16 mouse cellular contexts compared by ENCODE assay signal in genomic region chr11:76427781-76428180, GRCm38 (mm10). TPM values are rescaled to one million over a fixed set of nuclear protein-coding genes. Genes with fewer than 3 reads are reported as not detected.
DNase-seq lines count a peak whose midpoint lies in the region; ATAC-seq and TF ChIP-seq lines count a peak whose summit lies in the region.
"Had no signal": no experiment of that assay in that cellular context is flagged by ENCODE, and none has a peak within 500 bp of the region (broad histone marks: within the 10 kb centered on the region; RNA-seq: fewer than 3 reads in every experiment).

No protein-coding gene starts in this region.

- peak in 1 of 2 experiments; percentile 59 for DNase-seq in heart, adult 2 months
- no peak for DNase-seq in heart, postnatal 25 days (ENCODE audit: low spot score)
- DNase-seq in midbrain, embryonic 10.5 days (ENCODE audit: low spot score), result no peak
- no peak for DNase-seq in heart, embryonic 10.5 days (ENCODE audit: low spot score)
- peak; percentile 34 for DNase-seq in heart, postnatal 4 days
- no peak for DNase-seq in layer of hippocampus, adult 9-10 months (ENCODE audit: low spot score)
- no peak for DNase-seq in spleen, adult 12 weeks (ENCODE audit: low spot score)
- DNase-seq: adrenal gland, postnatal 36 days; cerebellum, adult 9-11 months; kidney, adult 9 months; right cerebral cortex, postnatal 14 days; thymus, postnatal 14 days had no signal

- H3K9me3 ChIP-seq in midbrain, embryonic 13.5 days, result no peaks in the 10 kb centered on the region
- H3K9me3 ChIP-seq in midbrain, embryonic 10.5 days (replicated peaks), result no peaks in the 10 kb centered on the region
- H3K9me3 ChIP-seq in heart, embryonic 10.5 days, result no peaks in the 10 kb centered on the region
- H3K9me3 ChIP-seq: limb, embryonic 12.5 days had no signal

- 21% methylated on average over 3 of the region's 3 CpGs for WGBS in heart, adult 2 months
- WGBS in midbrain, embryonic 13.5 days, result 82% methylated on average over 3 of the region's 3 CpGs
- 88% methylated on average over 3 of the region's 3 CpGs for whole genome bisulfite sequencing in midbrain, embryonic 10.5 days
- 31% methylated on average over 3 of the region's 3 CpGs for WGBS in heart, embryonic 10.5 days

- no peak for ATAC-seq in midbrain, embryonic 13.5 days
- ATAC-seq: lung, postnatal 0 days had no signal

- H3K4me2 ChIP-seq in midbrain, embryonic 13.5 days (replicated peaks), result no peak overlapping the region
- H3K4me2 ChIP-seq: limb, embryonic 12.5 days had no signal

- no peak overlapping the region for H3K9ac ChIP-seq in heart, adult 2 months (ENCODE audit: low read depth, low read length)
- peak overlapping the region; percentile 15; the same call in 1 of the 2 replicates for H3K9ac ChIP-seq in midbrain, embryonic 13.5 days (replicated peaks)
- H3K9ac ChIP-seq: limb, embryonic 12.5 days; liver, embryonic 14.5 days had no signal

- peak overlapping the region; percentile 46 for H3K27ac ChIP-seq in heart, adult 2 months
- no peak overlapping the region for H3K27ac ChIP-seq in midbrain, embryonic 13.5 days
- H3K27ac ChIP-seq in midbrain, embryonic 10.5 days (replicated peaks), result no peak overlapping the region
- peak overlapping the region; percentile 84 for H3K27ac ChIP-seq in heart, embryonic 10.5 days
- H3K27ac ChIP-seq: liver, embryonic 14.5 days had no signal

- intact Hi-C loops in heart, adult 2 months (cut with DNase I), result no loop called here
- intact Hi-C loops in heart, postnatal 25 days (cut with DNase I), result no loop called here

- no peaks in the 10 kb centered on the region for H3K27me3 ChIP-seq in heart, adult 2 months (ENCODE audit: control insufficient read depth, insufficient read depth, low read length)
- H3K27me3 ChIP-seq in midbrain, embryonic 13.5 days, result no peaks in the 10 kb centered on the region
- H3K27me3 ChIP-seq in midbrain, embryonic 10.5 days (ENCODE audit: low read depth, poor library complexity, severe bottlenecking), result no peaks in the 10 kb centered on the region
- H3K27me3 ChIP-seq in heart, embryonic 10.5 days (ENCODE audit: insufficient read depth, poor library complexity, severe bottlenecking), result no peaks in the 10 kb centered on the region
- H3K27me3 ChIP-seq: limb, embryonic 12.5 days had no signal

- 0 out of 2 replicates have a peak, but pooled peaks have one; percentile 40 for TF ChIP-seq EP300 in heart, adult 2 months (IDR thresholded peaks at IDR 0.05; ENCODE audit: insufficient read depth, low read depth, low read length)

- no peak overlapping the region for H3K4me3 ChIP-seq in heart, adult 2 months
- no peak overlapping the region for H3K4me3 ChIP-seq in midbrain, embryonic 13.5 days (replicated peaks)
- H3K4me3 ChIP-seq in midbrain, embryonic 10.5 days, result no peak overlapping the region
- H3K4me3 ChIP-seq in heart, embryonic 10.5 days, result no peak overlapping the region
- H3K4me3 ChIP-seq: limb, embryonic 12.5 days had no signal

- TF ChIP-seq CTCF in heart, adult 2 months (IDR thresholded peaks at IDR 0.05), result no peak

- no peak for TF ChIP-seq POLR2A in heart, adult 2 months (IDR thresholded peaks at IDR 0.05; ENCODE audit: insufficient read depth, low read depth, low read length)

- no peaks in the 10 kb centered on the region for H3K36me3 ChIP-seq in heart, adult 2 months (ENCODE audit: control insufficient read depth, insufficient read depth, low read length)
- H3K36me3 ChIP-seq in midbrain, embryonic 13.5 days, result peaks cover 58% of the 10 kb centered on the region
- H3K36me3 ChIP-seq in midbrain, embryonic 10.5 days, result peaks cover 42% of the 10 kb centered on the region
- H3K36me3 ChIP-seq in heart, embryonic 10.5 days, result peaks cover 32% of the 10 kb centered on the region

- H3K79me2 ChIP-seq in heart, adult 2 months (replicated peaks; ENCODE audit: control insufficient read depth, insufficient read depth, low read length), result no peaks in the 10 kb centered on the region

- peaks cover 13% of the 10 kb centered on the region for H3K4me1 ChIP-seq in heart, adult 2 months (ENCODE audit: control insufficient read depth, insufficient read depth, low read length)
- H3K4me1 ChIP-seq in midbrain, embryonic 13.5 days (replicated peaks), result peaks cover 23% of the 10 kb centered on the region
- peaks cover 21% of the 10 kb centered on the region for H3K4me1 ChIP-seq in midbrain, embryonic 10.5 days
- H3K4me1 ChIP-seq in heart, embryonic 10.5 days, result peaks cover 66% of the 10 kb centered on the region

RNA-seq across cellular contexts. Expression of gene Timm22, which starts 21.0 kb away (rescaled TPM):
- total RNA-seq in heart, adult 2 months (2021), result 10 to 100 TPM; 35.3 to 40.4 TPM
- 10.4 and 21.0 TPM in 2 replicates for polyA plus RNA-seq in heart, adult 2 months (2012; rRNA removed)
- total RNA-seq in heart, postnatal 25 days (2021), result 10 to 100 TPM; 51.1 to 57.1 TPM
- polyA plus RNA-seq in midbrain, embryonic 13.5 days (2015; fragmentation: Nextera tagmentation; extraction: Ambion mirVana), result 96.3 and 102 TPM in 2 replicates
- polyA plus RNA-seq in midbrain, embryonic 10.5 days (2016; fragmentation: Nextera tagmentation; extraction: Ambion mirVana), result 127 and 128 TPM in 2 replicates
- 120 and 129 TPM in 2 replicates for polyA plus RNA-seq in heart, embryonic 10.5 days (2016; fragmentation: Nextera tagmentation; extraction: Ambion mirVana)
- total RNA-seq in heart, postnatal 4 days (2021), result 10 to 100 TPM; 38.9 to 48.2 TPM

RNA-seq across cellular contexts. Expression of gene Nxn, which starts 28.8 kb away (rescaled TPM):
- 10 to 100 TPM; 14.6 to 19.1 TPM for total RNA-seq in heart, adult 2 months (2021)
- 10.0 and 14.0 TPM in 2 replicates for polyA plus RNA-seq in heart, adult 2 months (2012; rRNA removed)
- 10 to 100 TPM; 11.6 to 14.8 TPM for total RNA-seq in heart, postnatal 25 days (2021)
- polyA plus RNA-seq in midbrain, embryonic 13.5 days (2015; fragmentation: Nextera tagmentation; extraction: Ambion mirVana), result 29.0 and 34.3 TPM in 2 replicates
- polyA plus RNA-seq in midbrain, embryonic 10.5 days (2016; fragmentation: Nextera tagmentation; extraction: Ambion mirVana), result 59.3 and 59.5 TPM in 2 replicates
- polyA plus RNA-seq in heart, embryonic 10.5 days (2016; fragmentation: Nextera tagmentation; extraction: Ambion mirVana), result 27.9 and 34.5 TPM in 2 replicates
- total RNA-seq in heart, postnatal 4 days (2021), result 10 to 100 TPM; 17.2 to 20.5 TPM

Comparison
In these comparisons a context has a peak if more than half of its experiments do, and no peak if none do; other contexts are left out.
1. H3K27ac ChIP-seq: peak in heart, adult 2 months (single experiment) and heart, embryonic 10.5 days (single experiment); none in midbrain, embryonic 13.5 days (single experiment) and midbrain, embryonic 10.5 days (single experiment).